23 mouse cellular contexts compared by ENCODE assay signal in genomic region chr6:116178376-116178775, GRCm38 (mm10).
"Had no signal": no experiment of that assay in that cellular context is flagged by ENCODE, and none has a peak within 500 bp of the region (broad histone marks: within the 10 kb centered on the region; RNA-seq: fewer than 3 reads in every experiment).

No protein-coding gene starts in this region.

- H3K4me2 ChIP-seq: heart, embryonic 12.5 days; hindbrain, embryonic 12.5 days; hindbrain, embryonic 14.5 days; limb, embryonic 12.5 days; liver, embryonic 11.5 days; liver, embryonic 13.5 days had no signal

- H3K4me1 ChIP-seq: hindbrain, embryonic 12.5 days; limb, embryonic 10.5 days; limb, embryonic 12.5 days had no signal

- H3K27ac ChIP-seq: gastrocnemius, adult 2 months; heart, adult 2 months; hindbrain, embryonic 10.5 days; hindbrain, embryonic 12.5 days; hindbrain, embryonic 14.5 days; layer of hippocampus, adult 2 months; left cerebral cortex, adult 2 months; limb, embryonic 10.5 days; limb, embryonic 12.5 days; liver, embryonic 13.5 days had no signal

- H3K4me3 ChIP-seq: gastrocnemius, adult 2 months; heart, adult 2 months; heart, embryonic 12.5 days; hindbrain, embryonic 10.5 days; hindbrain, embryonic 12.5 days; layer of hippocampus, adult 2 months; left cerebral cortex, adult 2 months; limb, embryonic 10.5 days; limb, embryonic 12.5 days; liver, embryonic 13.5 days had no signal

- H3K9ac ChIP-seq: heart, embryonic 12.5 days; hindbrain, embryonic 12.5 days; hindbrain, embryonic 14.5 days; limb, embryonic 12.5 days; liver, embryonic 13.5 days had no signal

- ATAC-seq: hindbrain, embryonic 16.5 days; inflammation-experienced regulatory T-cells, adult 6 months had no signal

- DNase-seq: gastrocnemius, adult 2 months; gastrocnemius, postnatal 10 days; gastrocnemius, postnatal 25 days; heart, adult 2 months; heart, postnatal 10 days; heart, postnatal 4 days; kidney, adult 11 months; kidney, adult 8-10 months; kidney, postnatal 14 days; kidney, postnatal 36 days; liver; liver, embryonic 13.5 days had no signal

- H3K27me3 ChIP-seq: heart, embryonic 12.5 days; hindbrain, embryonic 12.5 days; limb, embryonic 12.5 days; liver, embryonic 13.5 days had no signal

- H3K9me3 ChIP-seq: heart, embryonic 12.5 days; hindbrain, embryonic 10.5 days; hindbrain, embryonic 12.5 days; limb, embryonic 10.5 days; limb, embryonic 12.5 days; liver, embryonic 13.5 days had no signal
